Mouse (Mus musculus): ENCODE data around the gene Grhl3. TPM values are rescaled to one million over a fixed set of nuclear protein-coding genes. Genes with fewer than 3 reads are reported as not detected.

Grhl3 gene
- polyA plus RNA-seq, 1 experiment from 2014 or later: 35.5 TPM

GRCm38 (mm10) chr4:135507547-135508350 is 65.7 kb downstream of the Grhl3 start:
- Histone ChIP-seq H3K27me3 (no peaks in the 10 kb centered on the region), H3K4me3 (replicated peaks) (peak overlapping the region; percentile 18), H3K4me1 (peaks cover 20% of the 10 kb centered on the region), H3K9ac (no peak overlapping the region), H3K4me2 (replicated peaks) (peak overlapping the region; percentile 41), H3K27ac (replicated peaks) (no peak overlapping the region), H3K9me3 (replicated peaks) (no peaks in the 10 kb centered on the region), H3K36me3 (no peaks in the 10 kb centered on the region)
- no peak for ATAC-seq (ENCODE audit: insufficient number of reproducible peaks, low FRiP score, low TSS enrichment, low read depth)
- 13% methylated on average over 22 of the region's 22 CpGs for whole genome bisulfite sequencing

DNA sequence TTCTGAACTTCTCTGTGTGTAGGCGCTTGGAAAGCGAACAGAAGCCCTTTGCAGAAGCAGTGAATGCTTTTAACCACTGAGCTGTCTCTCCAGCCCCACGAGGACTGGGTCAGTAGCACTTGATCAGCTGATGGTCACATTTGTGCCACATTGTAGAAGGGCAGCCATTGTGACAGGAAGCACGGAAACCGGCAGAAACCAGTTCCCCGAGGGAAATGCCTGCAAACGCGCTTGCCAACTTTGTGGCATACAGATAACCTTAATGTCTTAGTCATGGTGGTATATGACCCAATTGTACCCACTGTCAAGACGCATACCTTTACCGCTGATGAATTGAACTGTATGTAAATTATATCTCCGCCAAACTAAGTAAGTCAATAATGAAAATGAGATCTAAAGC is 67.6 kb downstream of the Grhl3 start:
- H3K27me3 ChIP-seq: no peaks in the 10 kb centered on the region
- H3K4me3 ChIP-seq (replicated peaks): no peak overlapping the region
- no peaks in the 10 kb centered on the region for H3K36me3 ChIP-seq
- H3K27ac ChIP-seq (replicated peaks): no peak overlapping the region
- H3K9ac ChIP-seq: no peak overlapping the region
- no peaks in the 10 kb centered on the region for H3K9me3 ChIP-seq (replicated peaks)
- H3K4me1 ChIP-seq: peaks cover 20% of the 10 kb centered on the region
- H3K4me2 ChIP-seq (replicated peaks): no peak overlapping the region
- WGBS: 63% methylated on average over 11 of the region's 11 CpGs
- no peak for ATAC-seq (ENCODE audit: insufficient number of reproducible peaks, low FRiP score, low TSS enrichment, low read depth)

GRCm38 (mm10) chr4:135501587-135501986 is 71.8 kb downstream of the Grhl3 start:
- WGBS: 57% methylated on average over 4 of the region's 4 CpGs
- Histone ChIP-seq H3K27ac (replicated peaks) (no peak overlapping the region), H3K4me1 (no peaks in the 10 kb centered on the region), H3K4me3 (replicated peaks) (no peak overlapping the region), H3K36me3 (no peaks in the 10 kb centered on the region), H3K9ac (no peak overlapping the region), H3K27me3 (no peaks in the 10 kb centered on the region), H3K4me2 (replicated peaks) (no peak overlapping the region), H3K9me3 (replicated peaks) (no peaks in the 10 kb centered on the region)
- no peak for ATAC-seq (ENCODE audit: insufficient number of reproducible peaks, low FRiP score, low TSS enrichment, low read depth)

GRCm38 (mm10) chr4:135499831-135500230 is 73.6 kb downstream of the Grhl3 start:
- Histone ChIP-seq H3K4me2 (replicated peaks) (no peak overlapping the region), H3K4me1 (peaks cover 4% of the 10 kb centered on the region; the same call in 1 of the 2 replicates), H3K27ac (replicated peaks) (no peak overlapping the region), H3K4me3 (replicated peaks) (no peak overlapping the region), H3K9ac (no peak overlapping the region), H3K36me3 (no peaks in the 10 kb centered on the region), H3K9me3 (replicated peaks) (no peaks in the 10 kb centered on the region), H3K27me3 (no peaks in the 10 kb centered on the region)
- no peak for ATAC-seq (ENCODE audit: insufficient number of reproducible peaks, low FRiP score, low TSS enrichment, low read depth)
- WGBS: 82% methylated on average over 3 of the region's 3 CpGs

- Histone ChIP-seq H3K9ac (no peak overlapping the region), H3K27ac (replicated peaks) (no peak overlapping the region), H3K4me2 (replicated peaks) (no peak overlapping the region), H3K27me3 (no peaks in the 10 kb centered on the region), H3K9me3 (replicated peaks) (no peaks in the 10 kb centered on the region), H3K4me3 (replicated peaks) (no peak overlapping the region), H3K36me3 (no peaks in the 10 kb centered on the region), H3K4me1 (peaks cover 12% of the 10 kb centered on the region; the same call in 1 of the 2 replicates)
- WGBS: 78% methylated on average over 6 of the region's 6 CpGs
- ATAC-seq (ENCODE audit: insufficient number of reproducible peaks, low FRiP score, low TSS enrichment, low read depth): no peak
Observed at GRCm38 (mm10) chr4:135498136-135498535, 75.3 kb downstream of the Grhl3 start.

DNA sequence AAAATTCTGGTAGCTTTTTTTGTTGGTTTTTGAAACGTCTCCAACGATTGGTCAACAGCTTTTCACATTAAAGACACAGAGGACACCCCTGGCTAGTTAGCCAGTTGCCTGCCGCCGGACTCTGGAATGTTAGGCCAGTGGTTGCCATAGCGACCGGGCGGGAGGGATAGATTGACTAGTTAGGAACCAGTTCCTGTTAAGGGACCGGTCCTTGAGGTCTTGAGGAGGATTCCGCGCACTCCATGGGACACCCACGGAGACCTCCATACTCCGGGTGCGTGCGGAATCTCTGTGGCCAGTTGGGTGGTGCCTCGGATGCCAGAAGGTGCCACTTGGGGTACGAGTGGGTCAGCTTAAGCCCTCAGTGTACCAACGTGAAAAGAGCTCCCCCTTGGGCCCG is 77.6 kb downstream of the Grhl3 start:
- ATAC-seq (ENCODE audit: insufficient number of reproducible peaks, low FRiP score, low TSS enrichment, low read depth): no peak
- Histone ChIP-seq H3K27me3 (no peaks in the 10 kb centered on the region), H3K27ac (replicated peaks) (no peak overlapping the region), H3K4me1 (peaks cover 12% of the 10 kb centered on the region; the same call in 1 of the 2 replicates), H3K4me2 (replicated peaks) (peak overlapping the region; percentile 97; the same call in 1 of the 2 replicates), H3K9ac (no peak overlapping the region), H3K36me3 (no peaks in the 10 kb centered on the region), H3K9me3 (replicated peaks) (no peaks in the 10 kb centered on the region), H3K4me3 (replicated peaks) (no peak overlapping the region)
- WGBS: 16% methylated on average over 18 of the region's 18 CpGs

DNA sequence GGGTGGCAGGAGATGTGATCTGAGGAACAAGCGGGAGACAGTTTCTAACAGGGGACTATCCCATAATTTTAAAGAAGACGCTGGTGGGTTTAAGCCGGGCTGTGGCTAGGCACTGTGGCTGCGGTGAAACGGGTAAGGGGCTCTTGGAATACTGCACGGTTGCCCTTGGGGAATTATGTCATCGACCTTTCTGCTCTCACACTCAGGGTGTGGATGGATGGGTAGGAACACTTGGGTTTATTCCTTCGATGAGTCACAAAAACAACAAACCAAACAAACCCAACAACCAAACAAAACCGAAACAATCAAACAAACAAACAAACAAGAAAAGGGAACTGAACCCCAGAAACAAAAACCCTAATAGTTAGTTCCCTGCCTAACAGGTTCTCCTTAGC is 78.0 kb downstream of the Grhl3 start:
- peak overlapping the region; percentile 76 for H3K4me3 ChIP-seq (replicated peaks)
- no peak overlapping the region for H3K9ac ChIP-seq
- H3K27me3 ChIP-seq: no peaks in the 10 kb centered on the region
- no peaks in the 10 kb centered on the region for H3K9me3 ChIP-seq (replicated peaks)
- H3K36me3 ChIP-seq: no peaks in the 10 kb centered on the region
- peaks cover 12% of the 10 kb centered on the region; the same call in 1 of the 2 replicates for H3K4me1 ChIP-seq
- 8% methylated on average over 9 of the region's 9 CpGs for WGBS
- H3K4me2 ChIP-seq (replicated peaks): peak overlapping the region; percentile 97
- ATAC-seq (ENCODE audit: insufficient number of reproducible peaks, low FRiP score, low TSS enrichment, low read depth): no peak
- H3K27ac ChIP-seq (replicated peaks): no peak overlapping the region

- no peaks in the 10 kb centered on the region for H3K9me3 ChIP-seq (replicated peaks)
- peak within 1 kb of the TSS; percentile 68 for H3K27ac ChIP-seq (replicated peaks)
- H3K27me3 ChIP-seq: no peaks in the 10 kb centered on the region
- peak within 1 kb of the TSS; percentile 97 for H3K4me2 ChIP-seq (replicated peaks)
- no peaks in the 10 kb centered on the region for H3K36me3 ChIP-seq
- peaks cover 12% of the 10 kb centered on the region; the same call in 1 of the 2 replicates for H3K4me1 ChIP-seq
- peak within 1 kb of the TSS; percentile 76 for H3K4me3 ChIP-seq (replicated peaks)
- peak; percentile 94 for ATAC-seq (ENCODE audit: insufficient number of reproducible peaks, low FRiP score, low TSS enrichment, low read depth)
- H3K9ac ChIP-seq: peak within 1 kb of the TSS; percentile 53
- under 1% methylated on average over 53 of the region's 53 CpGs for WGBS
Observed at GRCm38 (mm10) chr4:135494521-135495396, 78.7 kb downstream of the Grhl3 start, which contains the start of the genes Stpg1 and Nipal3. Stpg1 (plus strand) TSS chr4:135494790. Nipal3 (minus strand) TSS chr4:135495038.

- Histone ChIP-seq H3K9ac (0 out of 2 replicates have a peak overlapping the region, but pooled peaks have one; percentile 21), H3K4me1 (peaks cover 12% of the 10 kb centered on the region; the same call in 1 of the 2 replicates), H3K27ac (replicated peaks) (peak overlapping the region; percentile 13; the same call in 1 of the 2 replicates), H3K4me2 (replicated peaks) (peak overlapping the region; percentile 97), H3K4me3 (replicated peaks) (peak overlapping the region; percentile 76), H3K9me3 (replicated peaks) (no peaks in the 10 kb centered on the region), H3K27me3 (no peaks in the 10 kb centered on the region), H3K36me3 (no peaks in the 10 kb centered on the region)
- WGBS: under 1% methylated on average over 33 of the region's 33 CpGs
- ATAC-seq (ENCODE audit: insufficient number of reproducible peaks, low FRiP score, low TSS enrichment, low read depth): 0 out of 2 replicates have a peak, but pooled peaks have one; percentile 18
Observed at GRCm38 (mm10) chr4:135493691-135494520, 79.5 kb downstream of the Grhl3 start.

DNA sequence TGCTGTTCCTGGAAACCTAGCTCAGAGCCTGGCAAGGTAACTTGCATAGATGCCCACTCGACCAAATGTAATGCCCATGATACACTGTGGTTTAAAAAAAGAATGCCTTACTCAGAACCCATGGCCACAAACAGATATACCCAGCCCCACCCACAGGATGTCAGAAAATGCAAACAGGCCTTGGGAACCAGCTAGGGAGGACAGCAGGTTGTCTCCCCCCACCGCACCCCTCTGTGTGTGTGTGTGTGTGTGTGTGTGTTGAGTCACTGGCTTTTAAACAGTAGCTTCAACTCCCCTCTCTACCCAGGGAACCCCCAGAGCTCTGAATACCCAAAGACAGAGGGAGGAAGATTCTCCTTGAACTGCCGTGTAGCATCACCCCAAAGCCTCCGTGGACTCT is 80.2 kb downstream of the Grhl3 start:
- H3K4me2 ChIP-seq (replicated peaks): peak overlapping the region; percentile 97
- H3K27me3 ChIP-seq: no peaks in the 10 kb centered on the region
- no peaks in the 10 kb centered on the region for H3K36me3 ChIP-seq
- no peaks in the 10 kb centered on the region for H3K9me3 ChIP-seq (replicated peaks)
- 51% methylated on average over 4 of the region's 4 CpGs for WGBS
- no peak overlapping the region for H3K27ac ChIP-seq (replicated peaks)
- H3K9ac ChIP-seq: no peak overlapping the region
- H3K4me3 ChIP-seq (replicated peaks): peak overlapping the region; percentile 76
- peaks cover 12% of the 10 kb centered on the region; the same call in 1 of the 2 replicates for H3K4me1 ChIP-seq
- no peak for ATAC-seq (ENCODE audit: insufficient number of reproducible peaks, low FRiP score, low TSS enrichment, low read depth)

Data from embryonic facial prominence, embryonic 15.5 days (tissue).